Mouse (Mus musculus): ENCODE data around the gene Itpripl2.

The Itpripl2 gene

GRCm38 (mm10) chr7:118437101-118437802 is 54.5 kb downstream of the Itpripl2 start:
- peak; percentile 41 for DNase-seq

Measured in embryo, embryonic 11 days (tissue).